Mouse (Mus musculus): ENCODE measurements around the gene Tsc2.

DNA sequence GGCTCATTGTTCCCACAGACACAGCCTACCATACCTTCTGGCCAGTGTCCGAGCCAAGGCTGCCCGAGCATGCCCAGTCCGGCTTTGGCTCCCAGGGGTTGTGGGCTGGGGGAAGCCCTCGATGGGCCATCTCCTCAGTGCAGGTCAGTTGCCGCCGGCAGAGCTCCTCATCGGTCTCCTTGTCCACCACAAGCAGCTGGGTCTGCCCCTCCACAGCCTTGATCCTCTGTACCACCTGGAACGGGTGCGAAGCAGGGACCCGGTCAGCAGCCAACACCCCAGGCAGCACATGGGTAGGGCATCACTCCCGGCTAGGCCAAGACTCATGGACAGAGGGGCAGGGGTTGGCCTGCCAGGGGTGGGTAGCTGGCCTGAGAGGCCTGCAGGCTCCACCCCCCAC, 15.1 kb upstream of the Tsc2 start:
- TF ChIP-seq EP300 (optimal IDR thresholded peaks at IDR 0.05) (no peak), CTCF (IDR thresholded peaks at IDR 0.05; ENCODE audit: low read depth) (no peak)
